8 mouse cellular contexts compared by ENCODE assay signal in the genomic region with DNA sequence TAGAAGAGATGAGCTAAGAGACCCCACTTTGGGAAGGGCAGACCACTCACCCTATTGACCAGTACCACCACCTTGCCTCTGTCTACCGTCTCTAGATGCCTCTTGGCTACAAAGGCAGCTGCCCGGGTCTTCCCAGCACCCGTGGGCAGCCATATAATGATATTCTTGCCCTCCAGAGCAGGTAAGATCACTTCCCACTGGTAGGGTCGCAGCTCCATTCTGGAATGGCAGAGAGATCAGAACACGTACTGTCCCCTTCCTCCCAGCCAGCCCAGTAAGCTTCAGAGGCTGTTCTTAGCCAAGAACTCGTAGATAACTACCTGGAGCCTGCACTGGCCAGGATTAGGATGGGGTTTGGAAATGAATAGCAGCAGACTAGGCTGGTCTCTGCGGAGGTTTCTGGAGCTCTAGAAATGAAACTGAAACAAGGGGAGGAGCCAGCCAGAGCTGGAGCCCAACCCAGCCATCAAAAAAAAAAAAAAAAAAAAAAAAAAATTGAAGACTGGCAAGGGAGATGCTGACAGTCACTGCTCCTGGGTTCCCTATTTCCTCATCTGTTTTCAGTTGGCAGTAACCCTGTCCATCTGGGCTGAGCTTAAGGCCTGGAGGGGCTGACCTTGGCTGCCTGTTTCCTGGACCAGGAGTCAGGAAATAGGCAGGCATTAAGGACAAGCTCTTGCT. TPM values are rescaled to one million over a fixed set of nuclear protein-coding genes. Genes with fewer than 3 reads are reported as not detected.
A peak's percentile ranks its signal among the peaks of the same experiment; 100 is the strongest.
DNase-seq lines count a peak whose midpoint lies in the region; ATAC-seq and TF ChIP-seq lines count a peak whose summit lies in the region.

Dhx58 (minus strand) TSS at position 421 of the 681 bp plus-strand sequence.

- H3K36me3 ChIP-seq in liver, adult 2 months (ENCODE audit: control insufficient read depth, insufficient read depth, low read length) = peaks cover 3% of the 10 kb centered on the region; the same call in 1 of the 2 replicates

- H3K4me1 ChIP-seq in liver, adult 2 months (ENCODE audit: control insufficient read depth, insufficient read depth, low read length) = peaks cover 16% of the 10 kb centered on the region

- H3K27me3 ChIP-seq in liver, adult 2 months (ENCODE audit: control insufficient read depth, insufficient read depth, low read length) = no peaks in the 10 kb centered on the region

- no peak for TF ChIP-seq POLR2A in liver, adult 2 months (IDR thresholded peaks at IDR 0.05; ENCODE audit: extremely low read depth, insufficient read depth, low read length)

- peak; percentile 91 for DNase-seq in liver, adult 2 months (ENCODE audit: extremely low read depth, low read depth, low spot score)
- DNase-seq in liver (no peak), adipocyte (ENCODE audit: low spot score) (peak; percentile 91)
- peak; percentile 87 for DNase-seq in induced T-regulatory cell, adult 2 months (ENCODE audit: low read depth)
- DNase-seq in left cerebral cortex, postnatal 14 days (ENCODE audit: low spot score in 2 of 2) = no peak
- no peak for DNase-seq in layer of hippocampus, adult 2 months (ENCODE audit: low spot score in 2 of 2)

- peak within 1 kb of the TSS; percentile 76 for H3K27ac ChIP-seq in liver, adult 2 months (replicated peaks; ENCODE audit: insufficient read depth, low read depth, low read length)
- no peak within 1 kb of the TSS for H3K27ac ChIP-seq in layer of hippocampus, adult 2 months

- no peak for TF ChIP-seq CTCF in liver, adult 2 months (IDR thresholded peaks at IDR 0.05; ENCODE audit: low read depth, low read length)
- no peak for TF ChIP-seq CTCF in layer of hippocampus, adult 2 months (conservative IDR thresholded peaks at IDR 0.05)

- intact Hi-C loops in left cerebral cortex, postnatal 14 days (cut with DNase I) = loop anchor here (2.0 kb wide), 2 partner anchors 75 to 133 kb away; no protein-coding TSS in a partner anchor

- peak within 1 kb of the TSS; percentile 69 for H3K9ac ChIP-seq in liver, adult 2 months (ENCODE audit: low read depth, low read length)

- WGBS in liver, adult 2 months = 26% methylated on average over 7 of the region's 7 CpGs

- peak within 1 kb of the TSS; percentile 46 for H3K4me3 ChIP-seq in liver, adult 2 months (ENCODE audit: insufficient read depth, low read depth, low read length)
- H3K4me3 ChIP-seq in layer of hippocampus, adult 2 months = no peak within 1 kb of the TSS

- no peaks in the 10 kb centered on the region for H3K79me2 ChIP-seq in liver, adult 2 months (ENCODE audit: control insufficient read depth, insufficient read depth, low read length)

- 0 out of 2 replicates have a peak, but pooled peaks have one; percentile 15 for ATAC-seq in monocyte, adult 5-6 weeks (replicated peaks; ENCODE audit: insufficient number of reproducible peaks, low FRiP score, low TSS enrichment, poor library complexity, severe bottlenecking)
- ATAC-seq in frontal cortex, adult (ENCODE audit: low TSS enrichment) = no peak

RNA-seq across cellular contexts. Expression of gene Dhx58, which starts in this region (rescaled TPM):
- 8.1 and 11.9 TPM in 2 replicates for total RNA-seq in liver, adult 2 months (2014; rRNA removed)
- polyA plus RNA-seq in liver, adult 2 months (2012; rRNA removed) = 9.2 and 16.3 TPM in 2 replicates
- 26.9 to 31.5 TPM (median 28.6 TPM) in 3 replicates for total RNA-seq in monocyte, adult 5-6 weeks (2017)
- 1 to 10 TPM; 1.9 to 2.0 TPM for total RNA-seq in left cerebral cortex, postnatal 14 days (2021)
- 1 to 10 TPM; 1.6 to 2.3 TPM for total RNA-seq in layer of hippocampus, adult 2 months (2021)

Comparison
In these comparisons a context has a peak if more than half of its experiments do, and no peak if none do; other contexts are left out.
1. DNase-seq: peak in liver, adult 2 months (single experiment), adipocyte (single experiment) and induced T-regulatory cell, adult 2 months (single experiment); none in liver (single experiment), left cerebral cortex, postnatal 14 days (0 of 2) and layer of hippocampus, adult 2 months (0 of 2).